Mouse (Mus musculus): ENCODE measurements at regions not wholly inside any gene's neighbourhood (a gene's known extent, or its start where the extent isn't known, plus 50 kb on each side); places are given as distances from the start of the nearest gene placed in this dataset.
"Not testable (repeated sequence)": the region's sequence is repeated elsewhere in the genome, so short reads cannot be mapped to it uniquely, and the experiment has no call there.

- H3K4me1 ChIP-seq (ENCODE audit: control insufficient read depth, insufficient read depth, low read length) = no peaks in the 10 kb centered on the region
- no peak overlapping the region for H3K9ac ChIP-seq (ENCODE audit: low read depth, low read length)
- TF ChIP-seq POLR2A (IDR thresholded peaks at IDR 0.05; ENCODE audit: insufficient read depth, low read depth, low read length) (no peak), CTCF (IDR thresholded peaks at IDR 0.05) (no peak), EP300 (IDR thresholded peaks at IDR 0.05; ENCODE audit: insufficient read depth, low read depth, low read length) (no peak)
- no peaks in the 10 kb centered on the region for H3K36me3 ChIP-seq (ENCODE audit: control insufficient read depth, insufficient read depth, low read length)
- no peak overlapping the region for H3K4me3 ChIP-seq
- DNase-seq = no peak
- intact Hi-C loops (cut with DNase I) = no loop called here
- 84% methylated on average over 1 of the region's 1 CpGs for WGBS
- no peaks in the 10 kb centered on the region for H3K79me2 ChIP-seq (replicated peaks; ENCODE audit: control insufficient read depth, insufficient read depth, low read length)
- no peak overlapping the region for H3K27ac ChIP-seq
- no peaks in the 10 kb centered on the region for H3K27me3 ChIP-seq (ENCODE audit: control insufficient read depth, insufficient read depth, low read length)
These were observed 325.0 kb downstream of the Eipr1 start for GRCm38 (mm10) chr12:29076606-29077005.

- no peak overlapping the region for H3K4me3 ChIP-seq
- H3K27ac ChIP-seq = no peak overlapping the region
- WGBS = 85% methylated on average over 1 of the region's 1 CpGs
- H3K27me3 ChIP-seq (ENCODE audit: control insufficient read depth, insufficient read depth, low read length) = no peaks in the 10 kb centered on the region
- H3K9ac ChIP-seq (ENCODE audit: low read depth, low read length) = no peak overlapping the region
- no peaks in the 10 kb centered on the region for H3K4me1 ChIP-seq (ENCODE audit: control insufficient read depth, insufficient read depth, low read length)
- H3K79me2 ChIP-seq (replicated peaks; ENCODE audit: control insufficient read depth, insufficient read depth, low read length) = no peaks in the 10 kb centered on the region
- no peak for DNase-seq
- H3K36me3 ChIP-seq (ENCODE audit: control insufficient read depth, insufficient read depth, low read length) = no peaks in the 10 kb centered on the region
- intact Hi-C loops (cut with DNase I) = no loop called here
- no peak for TF ChIP-seq POLR2A (IDR thresholded peaks at IDR 0.05; ENCODE audit: insufficient read depth, low read depth, low read length)
- no peak for TF ChIP-seq EP300 (IDR thresholded peaks at IDR 0.05; ENCODE audit: insufficient read depth, low read depth, low read length)
- no peak for TF ChIP-seq CTCF (IDR thresholded peaks at IDR 0.05)
These were observed 327.4 kb downstream of the Eipr1 start for GRCm38 (mm10) chr12:29079011-29079410.

DNA sequence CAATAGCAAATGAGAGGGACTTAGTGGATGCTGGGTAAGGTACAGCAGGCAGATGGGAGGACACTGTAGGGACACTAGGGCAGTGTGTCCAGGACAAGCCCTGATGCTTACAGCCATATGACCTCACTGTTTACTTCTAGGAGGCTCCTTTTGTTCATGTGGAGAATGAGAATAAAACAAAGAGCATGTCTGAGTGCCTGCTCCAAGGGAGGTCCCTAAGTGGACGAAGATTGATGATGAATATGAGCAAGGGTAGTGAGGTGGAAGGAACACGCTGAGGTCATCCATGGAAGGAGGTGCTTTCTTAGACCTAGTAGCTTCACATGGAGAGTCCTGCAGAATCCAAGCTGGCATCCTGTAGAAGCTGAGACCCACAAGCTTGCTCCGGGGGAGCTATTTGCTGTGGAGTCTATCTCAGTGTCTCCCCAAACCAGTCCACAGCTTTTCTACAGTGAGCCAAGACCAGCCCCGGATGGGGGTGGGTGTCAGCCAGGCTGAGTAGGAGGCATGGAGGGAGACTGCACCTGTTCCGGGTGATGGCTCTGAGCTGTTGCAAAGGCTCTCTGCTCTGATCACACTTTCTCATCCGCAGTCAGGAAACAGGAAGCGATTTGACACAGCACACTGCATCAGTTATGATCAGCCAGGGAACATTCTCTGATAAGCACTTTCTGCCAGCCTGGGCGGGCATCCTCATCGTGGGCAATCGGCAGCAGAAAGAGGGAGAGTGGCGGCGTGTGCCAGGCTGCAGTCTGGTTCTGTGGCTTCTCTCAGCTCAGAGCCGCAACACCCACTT lies 332.0 kb downstream of the Eipr1 start:
- Histone ChIP-seq H3K36me3 (ENCODE audit: control insufficient read depth, insufficient read depth, low read length) (no peaks in the 10 kb centered on the region), H3K9ac (ENCODE audit: low read depth, low read length) (no peak overlapping the region), H3K4me1 (ENCODE audit: control insufficient read depth, insufficient read depth, low read length) (no peaks in the 10 kb centered on the region), H3K27ac (no peak overlapping the region), H3K79me2 (replicated peaks; ENCODE audit: control insufficient read depth, insufficient read depth, low read length) (no peaks in the 10 kb centered on the region), H3K4me3 (no peak overlapping the region), H3K27me3 (ENCODE audit: control insufficient read depth, insufficient read depth, low read length) (no peaks in the 10 kb centered on the region)
- intact Hi-C loops (cut with DNase I) = no loop called here
- 51% methylated on average over 13 of the region's 13 CpGs for WGBS
- DNase-seq = no peak
- TF ChIP-seq EP300 (IDR thresholded peaks at IDR 0.05; ENCODE audit: insufficient read depth, low read depth, low read length) = no peak
- TF ChIP-seq CTCF (IDR thresholded peaks at IDR 0.05) = no peak
- no peak for TF ChIP-seq POLR2A (IDR thresholded peaks at IDR 0.05; ENCODE audit: insufficient read depth, low read depth, low read length)

GRCm38 (mm10) chr12:29087245-29087644 lies 335.6 kb downstream of the Eipr1 start:
- intact Hi-C loops (cut with DNase I) = not testable (repeated sequence)

GRCm38 (mm10) chr12:29089634-29090033 lies 338.0 kb downstream of the Eipr1 start:
- DNase-seq = no peak
- H3K4me1 ChIP-seq (ENCODE audit: control insufficient read depth, insufficient read depth, low read length) = no peaks in the 10 kb centered on the region
- 34% methylated on average over 3 of the region's 3 CpGs for WGBS
- H3K4me3 ChIP-seq = no peak overlapping the region
- no peak overlapping the region for H3K9ac ChIP-seq (ENCODE audit: low read depth, low read length)
- H3K79me2 ChIP-seq (replicated peaks; ENCODE audit: control insufficient read depth, insufficient read depth, low read length) = no peaks in the 10 kb centered on the region
- no peak overlapping the region for H3K27ac ChIP-seq
- H3K27me3 ChIP-seq (ENCODE audit: control insufficient read depth, insufficient read depth, low read length) = no peaks in the 10 kb centered on the region
- intact Hi-C loops (cut with DNase I) = no loop called here
- H3K36me3 ChIP-seq (ENCODE audit: control insufficient read depth, insufficient read depth, low read length) = no peaks in the 10 kb centered on the region
- TF ChIP-seq EP300 (IDR thresholded peaks at IDR 0.05; ENCODE audit: insufficient read depth, low read depth, low read length) (no peak), POLR2A (IDR thresholded peaks at IDR 0.05; ENCODE audit: insufficient read depth, low read depth, low read length) (no peak), CTCF (IDR thresholded peaks at IDR 0.05) (no peak)

More at GRCm38 (mm10) chr12:29087245-29087644, 335.6 kb downstream of the Eipr1 start:
- not testable (repeated sequence) for H3K27ac ChIP-seq; DNase-seq; H3K36me3 ChIP-seq (ENCODE audit: control insufficient read depth, insufficient read depth, low read length); H3K9ac ChIP-seq (ENCODE audit: low read depth, low read length); H3K27me3 ChIP-seq (ENCODE audit: control insufficient read depth, insufficient read depth, low read length); H3K4me1 ChIP-seq (ENCODE audit: control insufficient read depth, insufficient read depth, low read length); H3K4me3 ChIP-seq; H3K79me2 ChIP-seq (replicated peaks; ENCODE audit: control insufficient read depth, insufficient read depth, low read length)
- 88% methylated on average over 2 of the region's 2 CpGs for WGBS

DNA sequence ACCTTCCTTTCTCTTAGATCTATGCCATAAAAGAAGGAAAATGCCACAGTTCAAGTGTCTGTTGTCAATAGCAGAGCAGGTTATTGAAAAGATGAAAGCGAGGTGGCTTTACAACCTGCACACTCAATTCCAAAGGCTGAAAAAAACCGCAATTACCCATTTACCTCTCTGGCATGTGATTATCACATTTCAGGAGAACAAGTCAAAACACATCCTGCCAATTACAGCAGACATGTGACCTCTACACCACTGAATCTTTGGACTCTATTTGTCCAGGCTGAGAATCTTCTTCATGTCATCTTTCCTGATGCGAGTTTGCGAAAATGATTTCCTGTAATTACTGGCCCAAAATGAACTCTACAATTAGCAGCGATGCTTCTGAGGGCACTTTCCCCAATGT lies 338.8 kb downstream of the Eipr1 start:
- no peaks in the 10 kb centered on the region for H3K79me2 ChIP-seq (replicated peaks; ENCODE audit: control insufficient read depth, insufficient read depth, low read length)
- WGBS = 81% methylated on average over 5 of the region's 5 CpGs
- no peaks in the 10 kb centered on the region for H3K27me3 ChIP-seq (ENCODE audit: control insufficient read depth, insufficient read depth, low read length)
- intact Hi-C loops (cut with DNase I) = no loop called here
- H3K27ac ChIP-seq = no peak overlapping the region
- no peak overlapping the region for H3K4me3 ChIP-seq
- no peak overlapping the region for H3K9ac ChIP-seq (ENCODE audit: low read depth, low read length)
- H3K36me3 ChIP-seq (ENCODE audit: control insufficient read depth, insufficient read depth, low read length) = no peaks in the 10 kb centered on the region
- no peak for TF ChIP-seq POLR2A (IDR thresholded peaks at IDR 0.05; ENCODE audit: insufficient read depth, low read depth, low read length)
- no peak for TF ChIP-seq EP300 (IDR thresholded peaks at IDR 0.05; ENCODE audit: insufficient read depth, low read depth, low read length)
- no peak for TF ChIP-seq CTCF (IDR thresholded peaks at IDR 0.05)
- H3K4me1 ChIP-seq (ENCODE audit: control insufficient read depth, insufficient read depth, low read length) = no peaks in the 10 kb centered on the region
- no peak for DNase-seq

Data from heart, adult 2 months (tissue).